Mouse (Mus musculus) ES-E14 (cell line): Measurements from ENCODE around the gene Mmrn2.

ENCODE experiments used
- CHD2 ChIP-seq: IDR thresholded peaks from 2 replicates; pipeline ENCODE4 v1.6.1; 2014; ENCODE audit warnings: mild to moderate bottlenecking, low read depth, low read length, inconsistent platforms
- HCFC1 ChIP-seq: IDR thresholded peaks from 2 replicates; pipeline ENCODE4 v1.6.1; 2012; ENCODE audit warnings: low read length, inconsistent platforms, borderline replicate concordance; ENCODE audit not compliant: insufficient read depth
- MAFK ChIP-seq: IDR thresholded peaks from 2 replicates; pipeline ENCODE4 v1.6.1; 2014; ENCODE audit warnings: mild to moderate bottlenecking, low read depth, low read length, inconsistent platforms; ENCODE audit not compliant: insufficient read depth
- ZNF384 ChIP-seq: IDR thresholded peaks from 2 replicates; pipeline ENCODE4 v1.6.1; 2012; ENCODE audit warnings: low read depth, low read length, inconsistent platforms

GRCm38 (mm10) chr14:34362135-34362534 lies 13.1 kb upstream of the Mmrn2 start:
- TF ChIP-seq HCFC1 (no peak), ZNF384 (no peak), CHD2 (no peak), MAFK (no peak)
